Mouse (Mus musculus) liver (tissue): ENCODE results near the gene Tmem38b.

ENCODE experiments used
- DNase-seq: peaks from one replicate; pipeline ENCODE4 v3.0.0-alpha.2; 2020; ENCODE audit warnings: mixed read lengths

The Tmem38b gene

GRCm38 (mm10) chr4:53886342-53887088, 60.7 kb downstream of the Tmem38b start:
- no peak for DNase-seq

GRCm38 (mm10) chr4:53895335-53895734, 69.5 kb downstream of the Tmem38b start:
- DNase-seq = no peak

- no peak for DNase-seq
These were observed 70.4 kb downstream of the Tmem38b start for GRCm38 (mm10) chr4:53896150-53896833.

DNA sequence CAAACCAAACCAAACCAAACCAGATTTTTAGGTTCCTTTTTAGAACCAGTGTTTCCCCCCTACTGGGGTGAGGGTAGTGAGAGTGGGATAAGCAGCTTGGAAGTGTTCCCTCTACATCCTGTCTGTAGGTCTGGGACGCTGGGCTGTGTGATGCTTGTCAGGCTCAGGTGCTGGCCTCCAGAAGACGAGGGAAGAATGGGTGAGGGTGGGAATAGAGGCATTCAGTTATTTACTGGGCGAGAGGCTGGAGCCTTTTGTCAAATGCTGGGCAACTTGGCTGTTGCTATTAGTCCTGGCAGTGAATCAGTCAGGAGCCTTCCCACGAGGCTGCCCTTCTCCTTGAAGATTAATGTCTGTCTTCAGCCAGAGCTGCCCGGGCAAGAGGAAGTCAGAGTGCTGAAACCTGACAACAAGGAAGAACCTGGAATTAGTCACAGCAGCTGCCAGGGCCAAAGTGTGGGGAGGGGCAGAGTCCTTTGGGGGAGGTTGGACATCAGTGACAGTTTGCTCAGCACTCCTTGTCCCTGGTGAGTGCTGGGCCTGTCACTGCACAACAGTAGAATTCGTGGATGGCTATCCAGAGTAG, 74.6 kb downstream of the Tmem38b start:
- DNase-seq = no peak

DNA sequence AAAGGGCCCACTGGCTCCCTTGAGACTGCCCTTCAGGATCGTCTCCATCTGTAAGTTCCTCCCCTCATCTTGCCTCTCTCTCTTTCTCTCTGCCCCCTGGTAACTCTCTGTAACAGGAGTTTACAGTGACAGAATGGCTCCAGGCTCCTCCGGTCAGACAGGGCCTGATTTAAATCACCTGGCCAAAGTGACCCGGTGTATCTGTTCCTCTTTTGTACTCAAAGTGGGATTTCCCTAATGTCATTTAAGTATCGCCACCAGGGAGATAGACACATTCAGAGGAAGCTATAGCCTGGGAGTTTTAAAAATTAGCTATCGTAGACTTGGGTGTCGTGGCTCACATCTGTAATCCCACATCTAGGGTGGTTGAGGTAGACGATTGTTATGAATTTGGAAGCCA, 78.5 kb downstream of the Tmem38b start:
- no peak for DNase-seq

DNA sequence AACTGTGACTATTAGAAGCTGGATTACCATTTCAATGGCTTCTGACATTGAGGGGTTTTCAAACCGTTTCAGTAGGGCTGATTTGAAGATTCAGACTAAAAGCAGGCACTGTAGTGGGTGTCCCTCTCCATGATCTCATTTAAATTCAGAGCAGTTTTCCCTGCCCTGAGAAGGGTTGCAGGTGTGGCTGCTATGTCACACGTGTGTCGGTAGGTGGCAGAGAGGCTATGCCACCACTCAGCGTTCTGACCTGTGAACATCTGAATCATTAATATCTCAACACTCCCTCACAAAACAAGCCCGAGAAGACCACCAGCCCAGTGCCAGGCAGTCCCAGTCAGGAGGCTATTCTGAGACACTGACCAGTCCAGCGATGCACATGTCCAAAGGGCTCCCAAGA, 79.7 kb downstream of the Tmem38b start:
- no peak for DNase-seq

- no peak for DNase-seq
These were observed 81.2 kb downstream of the Tmem38b start for GRCm38 (mm10) chr4:53907071-53907470.
